Mouse (Mus musculus): Measurements from ENCODE around the gene Car5b. TPM values are rescaled to one million over a fixed set of nuclear protein-coding genes. Genes with fewer than 3 reads are reported as not detected.

Car5b gene
- 0.83 and 0.98 TPM in 2 replicates for polyA plus RNA-seq (2015; fragmentation: Nextera tagmentation; extraction: Ambion mirVana)

GRCm38 (mm10) chrX:164027607-164028289, at the start of gene Car5b:
Gene Car5b, minus strand, starts transcription at chrX:164027997.
- ATAC-seq (ENCODE audit: insufficient number of reproducible peaks, insufficient read depth, low FRiP score, low TSS enrichment, low read depth): peak; percentile 94
- H3K36me3 ChIP-seq: no peaks in the 10 kb centered on the region
- H3K27ac ChIP-seq: no peak within 1 kb of the TSS
- H3K9me3 ChIP-seq: no peaks in the 10 kb centered on the region
- peak within 1 kb of the TSS; percentile 59 for H3K4me2 ChIP-seq
- peaks cover 8% of the 10 kb centered on the region; the same call in 1 of the 2 replicates for H3K27me3 ChIP-seq
- no peaks in the 10 kb centered on the region for H3K4me1 ChIP-seq
- no peak within 1 kb of the TSS for H3K9ac ChIP-seq
- WGBS: 17% methylated on average over 22 of the region's 22 CpGs
- peak within 1 kb of the TSS; percentile 45 for H3K4me3 ChIP-seq

- Histone ChIP-seq H3K27me3 (peaks cover 20% of the 10 kb centered on the region; the same call in 1 of the 2 replicates), H3K36me3 (peaks cover 5% of the 10 kb centered on the region; the same call in 1 of the 2 replicates), H3K4me3 (peak within 1 kb of the TSS; percentile 59), H3K9ac (peak within 1 kb of the TSS; percentile 73), H3K27ac (peak within 1 kb of the TSS; percentile 88), H3K4me2 (peak within 1 kb of the TSS; percentile 68), H3K4me1 (peaks cover 4% of the 10 kb centered on the region; the same call in 1 of the 2 replicates), H3K9me3 (no peaks in the 10 kb centered on the region)
- peak; percentile 98 for ATAC-seq (ENCODE audit: insufficient number of reproducible peaks, insufficient read depth, low FRiP score, low TSS enrichment, low read depth)
- WGBS: 32% methylated on average over 54 of the region's 54 CpGs
These were observed 48.4 kb upstream of the Car5b start, which contains the start of gene Siah1b for GRCm38 (mm10) chrX:164076040-164076775. Gene Siah1b, minus strand, starts transcription at chrX:164076493.

GRCm38 (mm10) chrX:164068968-164069367, 41.2 kb upstream of the Car5b start:
- WGBS: 83% methylated on average over 4 of the region's 4 CpGs
- no peak overlapping the region for H3K9ac ChIP-seq
- H3K36me3 ChIP-seq: peaks cover 5% of the 10 kb centered on the region; the same call in 1 of the 2 replicates
- ATAC-seq (ENCODE audit: insufficient number of reproducible peaks, insufficient read depth, low FRiP score, low TSS enrichment, low read depth): no peak
- H3K9me3 ChIP-seq: no peaks in the 10 kb centered on the region
- no peaks in the 10 kb centered on the region for H3K4me1 ChIP-seq
- H3K4me2 ChIP-seq: no peak overlapping the region
- 0 out of 2 replicates have a peak, but pooled peaks cover 5% of the 10 kb centered on the region for H3K27me3 ChIP-seq
- no peak overlapping the region for H3K4me3 ChIP-seq
- H3K27ac ChIP-seq: no peak overlapping the region

- Histone ChIP-seq H3K27ac (no peak overlapping the region), H3K9ac (no peak overlapping the region), H3K4me3 (no peak overlapping the region), H3K36me3 (no peaks in the 10 kb centered on the region), H3K27me3 (peaks cover 14% of the 10 kb centered on the region), H3K4me2 (no peak overlapping the region), H3K4me1 (no peaks in the 10 kb centered on the region), H3K9me3 (no peaks in the 10 kb centered on the region)
- no peak for ATAC-seq (ENCODE audit: insufficient number of reproducible peaks, insufficient read depth, low FRiP score, low TSS enrichment, low read depth)
- WGBS: 17% methylated on average over 2 of the region's 2 CpGs
These were observed 38.4 kb upstream of the Car5b start for GRCm38 (mm10) chrX:164066185-164066584.

- no peaks in the 10 kb centered on the region for H3K9me3 ChIP-seq
- no peak overlapping the region for H3K9ac ChIP-seq
- WGBS: 68% methylated on average over 4 of the region's 4 CpGs
- no peak overlapping the region for H3K27ac ChIP-seq
- no peak for ATAC-seq (ENCODE audit: insufficient number of reproducible peaks, insufficient read depth, low FRiP score, low TSS enrichment, low read depth)
- H3K36me3 ChIP-seq: no peaks in the 10 kb centered on the region
- H3K4me2 ChIP-seq: no peak overlapping the region
- peaks cover 17% of the 10 kb centered on the region for H3K27me3 ChIP-seq
- H3K4me3 ChIP-seq: no peak overlapping the region
- H3K4me1 ChIP-seq: no peaks in the 10 kb centered on the region
These were observed 31.3 kb upstream of the Car5b start for GRCm38 (mm10) chrX:164059070-164059469.

DNA sequence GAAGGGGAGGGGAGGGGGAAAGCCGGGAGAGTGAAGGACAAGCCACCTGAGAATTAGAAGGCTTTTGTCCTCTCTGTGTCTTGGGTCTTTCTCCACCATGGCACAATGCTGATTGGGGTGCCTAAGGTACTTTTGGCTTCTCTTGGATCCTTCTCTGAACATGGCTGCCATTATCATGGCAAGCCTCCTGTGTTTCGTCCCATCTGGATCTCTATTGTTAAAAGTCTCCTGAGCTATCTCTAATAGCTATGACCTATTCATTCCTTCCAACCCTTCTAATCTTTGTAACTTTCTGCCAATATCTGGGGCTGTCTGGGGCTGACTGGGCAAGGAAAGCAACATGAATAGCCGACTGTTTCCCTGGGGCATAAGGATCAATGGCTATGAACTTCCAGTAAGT, 30.7 kb upstream of the Car5b start:
- H3K4me1 ChIP-seq: no peaks in the 10 kb centered on the region
- WGBS: 83% methylated on average over 3 of the region's 3 CpGs
- no peak overlapping the region for H3K4me2 ChIP-seq
- H3K9me3 ChIP-seq: no peaks in the 10 kb centered on the region
- H3K4me3 ChIP-seq: no peak overlapping the region
- no peak for ATAC-seq (ENCODE audit: insufficient number of reproducible peaks, insufficient read depth, low FRiP score, low TSS enrichment, low read depth)
- no peak overlapping the region for H3K27ac ChIP-seq
- H3K36me3 ChIP-seq: no peaks in the 10 kb centered on the region
- H3K27me3 ChIP-seq: peaks cover 17% of the 10 kb centered on the region
- no peak overlapping the region for H3K9ac ChIP-seq

DNA sequence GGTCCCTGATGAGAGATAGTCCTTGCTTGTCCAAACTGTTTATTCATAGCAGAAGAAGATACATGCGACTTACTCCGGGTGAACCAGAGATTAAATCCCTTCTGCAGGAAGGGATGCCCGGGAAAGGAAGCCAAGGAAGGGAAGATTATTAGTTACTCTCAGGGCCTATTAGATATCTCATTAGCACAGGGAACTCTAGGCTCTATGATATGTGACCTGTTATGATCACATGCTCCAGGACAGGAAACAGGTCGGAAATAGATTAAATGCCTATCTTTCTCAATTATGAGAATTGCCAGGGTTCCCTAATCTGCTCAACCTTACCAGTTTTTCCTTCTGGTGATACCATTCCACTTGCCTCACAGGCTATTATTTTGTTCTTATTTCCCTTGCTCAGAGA, 27.9 kb upstream of the Car5b start:
- 89% methylated on average over 4 of the region's 4 CpGs for WGBS
- no peak for ATAC-seq (ENCODE audit: insufficient number of reproducible peaks, insufficient read depth, low FRiP score, low TSS enrichment, low read depth)
- H3K27ac ChIP-seq: no peak overlapping the region
- H3K9ac ChIP-seq: no peak overlapping the region
- no peak overlapping the region for H3K4me2 ChIP-seq
- no peaks in the 10 kb centered on the region for H3K4me1 ChIP-seq
- H3K27me3 ChIP-seq: peaks cover 8% of the 10 kb centered on the region
- no peaks in the 10 kb centered on the region for H3K9me3 ChIP-seq
- no peak overlapping the region for H3K4me3 ChIP-seq
- no peaks in the 10 kb centered on the region for H3K36me3 ChIP-seq

DNA sequence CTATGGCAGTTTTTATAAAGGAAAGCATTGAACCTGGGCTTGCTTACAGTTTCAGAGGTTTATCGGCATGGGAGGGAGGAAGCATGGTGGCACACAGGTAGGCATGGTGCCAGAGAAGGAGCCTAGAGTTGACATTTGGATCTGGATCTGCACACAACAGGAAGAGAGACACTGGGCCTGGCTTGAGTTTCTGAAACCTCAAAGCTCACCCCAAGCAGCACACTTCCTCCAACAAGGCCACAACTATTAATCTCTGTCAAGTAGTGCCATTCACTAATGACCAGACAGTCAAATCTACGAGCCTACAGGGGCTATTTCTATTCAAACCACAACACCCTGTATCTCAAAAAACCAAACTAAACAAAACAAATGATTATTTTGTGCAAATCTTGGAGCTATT, 18.9 kb upstream of the Car5b start:
- no peak overlapping the region for H3K27ac ChIP-seq
- no peaks in the 10 kb centered on the region for H3K9me3 ChIP-seq
- H3K4me1 ChIP-seq: no peaks in the 10 kb centered on the region
- no peak overlapping the region for H3K4me2 ChIP-seq
- no peak overlapping the region for H3K9ac ChIP-seq
- ATAC-seq (ENCODE audit: insufficient number of reproducible peaks, insufficient read depth, low FRiP score, low TSS enrichment, low read depth): no peak
- no peak overlapping the region for H3K4me3 ChIP-seq
- 72% methylated on average over 2 of the region's 2 CpGs for WGBS
- no peaks in the 10 kb centered on the region for H3K36me3 ChIP-seq
- peaks cover 4% of the 10 kb centered on the region; the same call in 1 of the 2 replicates for H3K27me3 ChIP-seq

- no peak for ATAC-seq (ENCODE audit: insufficient number of reproducible peaks, insufficient read depth, low FRiP score, low TSS enrichment, low read depth)
- Histone ChIP-seq H3K9me3 (no peaks in the 10 kb centered on the region), H3K4me3 (no peak overlapping the region), H3K9ac (no peak overlapping the region), H3K27me3 (peaks cover 15% of the 10 kb centered on the region; the same call in 1 of the 2 replicates), H3K27ac (no peak overlapping the region), H3K4me2 (no peak overlapping the region), H3K36me3 (no peaks in the 10 kb centered on the region), H3K4me1 (no peaks in the 10 kb centered on the region)
- 72% methylated on average over 13 of the region's 13 CpGs for WGBS
These were observed 14.3 kb upstream of the Car5b start for GRCm38 (mm10) chrX:164042069-164042468.

GRCm38 (mm10) chrX:164038882-164039281, 11.1 kb upstream of the Car5b start:
- ATAC-seq (ENCODE audit: insufficient number of reproducible peaks, insufficient read depth, low FRiP score, low TSS enrichment, low read depth): no peak
- Histone ChIP-seq H3K4me3 (no peak overlapping the region), H3K36me3 (no peaks in the 10 kb centered on the region), H3K9ac (no peak overlapping the region), H3K27me3 (peaks cover 16% of the 10 kb centered on the region), H3K9me3 (no peaks in the 10 kb centered on the region), H3K4me1 (no peaks in the 10 kb centered on the region), H3K4me2 (no peak overlapping the region), H3K27ac (no peak overlapping the region)
- WGBS: 50% methylated on average over 2 of the region's 2 CpGs

DNA sequence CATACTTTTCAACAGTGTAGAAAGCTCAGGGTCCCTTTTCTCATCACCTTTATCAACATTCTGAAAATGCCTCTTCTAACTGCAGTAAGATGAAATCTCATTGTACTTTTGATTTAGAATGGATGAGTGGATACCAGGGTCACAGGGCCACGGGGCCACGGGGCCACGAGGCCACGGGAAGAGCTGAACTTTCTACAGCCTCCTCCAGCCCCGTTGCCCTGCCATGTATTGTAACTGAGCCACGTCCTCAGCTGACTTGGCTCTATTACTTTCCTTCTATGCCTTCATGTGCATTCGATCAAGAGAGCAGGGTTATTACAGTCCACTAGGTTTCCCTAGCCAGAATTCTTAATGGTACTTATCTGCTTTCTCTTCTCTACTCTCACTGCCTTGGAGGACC, 8.1 kb upstream of the Car5b start:
- peaks cover 20% of the 10 kb centered on the region for H3K27me3 ChIP-seq
- H3K36me3 ChIP-seq: no peaks in the 10 kb centered on the region
- no peak overlapping the region for H3K4me2 ChIP-seq
- H3K4me3 ChIP-seq: no peak overlapping the region
- H3K4me1 ChIP-seq: no peaks in the 10 kb centered on the region
- H3K27ac ChIP-seq: no peak overlapping the region
- no peak for ATAC-seq (ENCODE audit: insufficient number of reproducible peaks, insufficient read depth, low FRiP score, low TSS enrichment, low read depth)
- H3K9me3 ChIP-seq: no peaks in the 10 kb centered on the region
- 85% methylated on average over 7 of the region's 7 CpGs for WGBS
- H3K9ac ChIP-seq: no peak overlapping the region

DNA sequence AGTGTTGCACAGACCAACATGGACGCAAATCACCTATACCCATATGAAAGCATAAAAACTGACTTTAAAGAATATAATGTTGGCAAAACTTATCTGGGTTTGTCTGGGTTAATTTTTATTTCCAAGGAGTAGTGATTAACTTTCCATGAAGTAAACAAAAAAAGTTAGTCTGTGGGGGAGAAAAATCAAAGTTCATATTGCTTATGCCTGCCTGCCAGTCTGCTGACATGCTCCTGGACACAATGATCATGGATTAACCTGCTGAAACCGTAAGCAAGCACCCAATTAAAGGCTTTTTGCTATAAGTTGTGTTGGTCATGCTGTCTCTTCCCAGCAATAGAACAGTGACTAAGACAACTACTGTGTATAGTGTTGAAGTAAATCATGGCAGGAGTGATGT, 7.6 kb upstream of the Car5b start:
- Histone ChIP-seq H3K4me2 (no peak overlapping the region), H3K9me3 (no peaks in the 10 kb centered on the region), H3K27me3 (peaks cover 20% of the 10 kb centered on the region), H3K27ac (no peak overlapping the region), H3K4me1 (no peaks in the 10 kb centered on the region), H3K9ac (no peak overlapping the region), H3K36me3 (no peaks in the 10 kb centered on the region), H3K4me3 (no peak overlapping the region)
- WGBS: 86% methylated on average over 2 of the region's 2 CpGs
- ATAC-seq (ENCODE audit: insufficient number of reproducible peaks, insufficient read depth, low FRiP score, low TSS enrichment, low read depth): no peak

Data from embryonic facial prominence, embryonic 13.5 days (tissue).